Mouse (Mus musculus): Measurements from ENCODE around the gene Sema3b.
"Not testable (repeated sequence)": the region's sequence is repeated elsewhere in the genome, so short reads cannot be mapped to it uniquely, and the experiment has no call there.

Sema3b gene

DNA sequence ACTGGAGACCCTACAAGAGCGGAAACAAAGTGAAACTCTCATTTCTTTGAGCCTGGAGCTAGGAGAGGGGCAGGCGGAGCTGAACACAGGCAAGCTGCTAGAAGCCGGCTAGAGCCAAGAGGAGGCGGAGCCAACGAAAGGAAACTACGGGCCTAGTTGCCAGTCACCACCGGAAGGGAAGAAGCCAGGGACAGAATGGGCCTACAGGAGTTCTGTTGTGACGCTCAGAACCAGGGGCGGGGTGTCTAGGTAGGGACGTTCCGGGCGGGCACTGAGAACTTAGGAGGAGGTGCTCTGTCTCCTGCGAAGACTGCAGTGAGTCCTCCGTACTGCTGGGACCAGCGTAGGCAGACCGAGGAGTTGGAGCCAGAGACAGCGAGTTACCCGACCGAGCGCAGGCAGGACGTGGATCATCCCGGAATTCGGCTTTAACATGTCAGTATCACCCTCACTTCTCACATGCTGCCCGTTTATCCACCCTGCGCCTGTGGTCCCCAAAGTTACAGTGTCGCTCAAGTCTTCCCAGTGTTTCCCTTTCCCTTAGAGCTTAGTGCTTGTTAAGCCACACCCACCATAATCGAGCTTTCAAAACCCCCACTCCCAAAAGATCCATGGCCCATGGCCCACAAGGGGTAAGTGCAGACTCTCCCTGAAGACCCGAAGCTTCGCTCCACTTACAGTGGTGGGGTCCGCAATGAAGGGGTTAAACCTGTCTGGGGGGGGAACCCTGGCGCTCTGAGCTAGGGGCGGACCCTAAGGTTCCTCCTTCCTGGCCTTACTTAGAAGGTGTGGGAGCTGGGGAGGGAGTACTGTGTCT, 28.3 kb downstream of the Sema3b start, which contains the start of gene Hyal3:
TSS of gene Hyal3 (plus strand) at position 318 of the 817 bp plus-strand sequence.
- in situ Hi-C loops (cut with MboI; ENCODE audit: low pct_unique_long_range_greater_than_20kb in 1 of 2, low sequenced_read_pairs in 2 of 2, unreplicated experiment in 1 of 2) = no loop called here

DNA sequence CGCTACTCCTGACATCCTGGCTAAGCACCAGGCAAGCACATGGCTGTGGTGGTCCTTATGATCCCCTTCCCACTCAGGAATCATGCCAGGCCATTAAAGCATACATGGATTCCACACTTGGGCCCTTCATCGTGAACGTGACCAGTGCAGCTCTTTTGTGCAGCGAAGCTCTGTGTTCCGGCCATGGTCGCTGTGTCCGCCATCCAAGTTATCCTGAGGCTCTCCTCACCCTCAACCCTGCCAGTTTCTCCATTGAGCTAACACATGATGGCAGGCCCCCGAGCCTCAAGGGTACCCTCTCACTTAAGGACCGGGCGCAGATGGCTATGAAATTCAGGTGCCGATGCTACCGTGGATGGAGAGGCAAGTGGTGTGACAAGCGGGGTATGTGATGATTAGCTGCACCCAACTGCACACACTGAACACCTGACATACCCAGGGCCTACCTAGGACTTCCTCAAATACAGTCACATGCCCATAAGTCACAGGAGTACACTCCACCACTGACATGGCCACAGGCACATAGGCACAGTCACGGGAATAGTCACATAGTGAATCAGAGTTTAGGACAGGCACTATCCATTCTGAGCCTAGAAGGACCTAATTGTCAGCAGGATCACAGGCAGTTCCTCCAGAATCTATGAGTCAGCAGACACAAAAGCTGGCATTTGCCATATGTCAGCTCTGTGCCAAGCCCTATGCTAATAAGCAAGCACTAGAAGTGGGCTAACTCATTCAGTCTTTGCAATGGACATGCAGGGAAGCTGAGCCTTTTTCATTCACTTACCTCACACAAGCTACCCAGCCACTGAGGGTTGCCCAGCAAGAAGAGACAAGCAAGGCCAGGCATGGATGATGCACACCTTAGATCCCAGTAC, 29.8 kb downstream of the Sema3b start:
- in situ Hi-C loops (cut with MboI; ENCODE audit: low pct_unique_long_range_greater_than_20kb in 1 of 2, low sequenced_read_pairs in 2 of 2, unreplicated experiment in 1 of 2) = no loop called here

DNA sequence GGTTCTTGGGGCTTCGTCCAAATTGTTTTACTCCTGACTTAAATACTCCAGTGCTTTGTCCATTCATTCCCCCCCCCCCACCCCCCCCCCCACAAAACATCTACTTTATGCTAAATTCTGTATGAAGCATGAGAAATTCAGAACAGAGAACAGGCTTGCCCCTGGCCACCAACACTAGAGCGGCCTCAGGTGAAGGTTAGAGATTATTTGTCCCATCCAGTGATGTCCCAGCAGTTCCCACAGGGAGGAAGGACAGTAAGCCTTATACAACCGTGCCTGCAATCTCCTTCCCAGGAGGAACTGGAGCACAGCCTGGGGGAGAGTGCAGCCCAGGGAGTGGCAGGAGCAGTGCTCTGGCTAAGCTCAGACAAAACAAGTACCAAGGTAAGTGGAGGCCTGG, 30.4 kb downstream of the Sema3b start, which contains the start of gene Naa80:
TSS of gene Naa80 (plus strand) at position 301 of the 400 bp plus-strand sequence.
- in situ Hi-C loops (cut with MboI; ENCODE audit: low pct_unique_long_range_greater_than_20kb in 1 of 2, low sequenced_read_pairs in 2 of 2, unreplicated experiment in 1 of 2) = no loop called here

- in situ Hi-C loops (cut with MboI; ENCODE audit: low pct_unique_long_range_greater_than_20kb in 1 of 2, low sequenced_read_pairs in 2 of 2, unreplicated experiment in 1 of 2) = no loop called here
Measured at GRCm38 (mm10) chr9:107577871-107578270, 31.2 kb downstream of the Sema3b start.

DNA sequence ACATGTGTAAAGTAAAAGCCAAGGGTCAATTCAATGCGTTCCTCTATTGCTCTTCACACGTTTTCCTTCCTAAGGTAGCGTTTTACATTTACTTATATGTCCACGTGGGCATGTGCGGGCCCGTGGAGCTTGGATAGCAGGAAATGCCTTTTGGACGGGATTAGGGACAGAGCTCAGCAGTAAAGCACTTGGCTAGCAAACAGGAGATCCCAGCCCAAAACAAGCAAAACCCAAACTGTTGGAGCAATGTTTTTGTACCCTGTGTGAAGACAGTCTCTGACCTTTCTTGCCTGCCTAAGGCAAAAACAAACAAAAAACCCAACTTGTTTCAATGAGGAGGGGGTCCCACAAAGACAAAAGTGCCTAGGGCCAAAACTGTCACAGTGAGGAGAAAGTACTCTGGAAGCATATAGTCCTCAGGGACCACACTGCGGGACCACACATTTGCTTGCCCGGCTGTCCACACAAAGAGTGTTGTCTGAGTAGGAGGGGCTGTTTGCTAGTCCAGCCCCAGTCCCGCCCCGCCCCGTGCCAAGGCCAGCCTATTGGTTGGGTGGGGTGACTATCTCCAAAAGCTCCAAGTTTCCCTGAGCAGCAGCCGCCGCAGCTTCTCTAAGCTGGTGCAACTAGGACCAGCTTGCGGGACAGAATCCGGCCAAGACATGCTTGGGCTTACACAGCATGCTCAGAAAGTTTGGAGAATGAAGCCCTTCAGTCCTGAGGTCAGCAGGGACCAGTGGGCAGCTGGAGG, 32.5 kb downstream of the Sema3b start, which contains the start of gene Hyal1:
TSS of gene Hyal1 (plus strand) at position 571 of the 751 bp plus-strand sequence.
- in situ Hi-C loops (cut with MboI; ENCODE audit: low pct_unique_long_range_greater_than_20kb in 1 of 2, low sequenced_read_pairs in 2 of 2, unreplicated experiment in 1 of 2) = no loop called here

DNA sequence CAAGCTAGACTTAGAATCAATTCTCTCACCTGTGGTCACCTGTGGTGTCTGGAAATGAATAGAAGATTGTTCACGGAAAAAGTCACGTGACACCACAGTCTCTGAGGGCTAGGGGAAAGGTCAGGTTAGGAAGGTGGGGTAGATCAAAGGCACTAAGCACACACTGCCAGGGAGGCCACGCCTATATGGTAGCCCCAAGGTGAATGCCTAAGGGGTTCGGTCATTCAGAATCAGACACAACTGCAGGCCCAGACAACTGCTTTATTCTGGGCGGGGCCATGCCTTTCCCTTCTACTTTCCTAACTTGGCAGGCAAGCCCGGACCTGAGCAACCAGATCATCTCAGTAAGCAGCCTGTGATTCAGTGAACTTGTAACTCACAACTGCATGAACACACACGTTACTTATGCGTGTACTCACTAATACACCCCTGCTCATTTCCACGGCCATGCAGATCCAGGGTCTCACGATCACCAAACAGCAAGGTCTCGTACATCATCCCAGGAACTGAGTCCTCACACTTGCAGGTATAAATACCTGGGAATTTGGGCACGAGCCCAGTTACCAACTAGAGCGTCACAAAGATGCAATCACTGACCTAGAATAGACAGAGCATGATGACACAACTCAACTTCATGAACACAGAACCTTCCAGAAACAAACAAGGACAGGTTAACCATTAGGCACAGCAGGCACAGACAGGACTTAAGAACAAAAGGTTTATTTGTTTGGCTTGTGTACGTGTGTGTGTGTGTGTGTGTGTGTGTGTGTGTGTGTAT, 33.3 kb downstream of the Sema3b start:
- in situ Hi-C loops (cut with MboI; ENCODE audit: low pct_unique_long_range_greater_than_20kb in 1 of 2, low sequenced_read_pairs in 2 of 2, unreplicated experiment in 1 of 2) = no loop called here

DNA sequence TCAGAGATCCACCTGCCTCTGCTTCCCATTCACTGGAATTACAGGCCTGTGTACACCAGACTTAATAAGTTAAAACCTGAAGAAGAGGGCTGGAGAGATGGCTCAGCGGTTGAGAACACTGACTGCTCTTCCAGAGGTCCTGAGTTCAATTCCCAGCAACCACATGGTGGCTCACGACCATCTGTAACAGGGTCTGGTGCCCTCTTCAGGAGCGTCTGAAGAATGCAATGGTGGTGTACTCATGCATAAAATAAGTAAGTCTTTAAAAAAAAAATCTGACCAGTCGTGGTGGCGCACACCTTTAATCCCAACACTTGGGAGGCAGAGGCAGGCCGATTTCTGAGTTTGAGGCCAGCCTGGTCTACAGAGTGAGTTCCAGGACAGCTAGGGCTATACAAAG, 35.3 kb downstream of the Sema3b start:
- in situ Hi-C loops (cut with MboI; ENCODE audit: low pct_unique_long_range_greater_than_20kb in 1 of 2, low sequenced_read_pairs in 2 of 2, unreplicated experiment in 1 of 2) = not testable (repeated sequence)

GRCm38 (mm10) chr9:107572327-107572662, 36.7 kb downstream of the Sema3b start:
- in situ Hi-C loops (cut with MboI; ENCODE audit: low pct_unique_long_range_greater_than_20kb in 1 of 2, low sequenced_read_pairs in 2 of 2, unreplicated experiment in 1 of 2) = no loop called here

GRCm38 (mm10) chr9:107571534-107572326, 37.3 kb downstream of the Sema3b start:
- in situ Hi-C loops (cut with MboI; ENCODE audit: low pct_unique_long_range_greater_than_20kb in 1 of 2, low sequenced_read_pairs in 2 of 2, unreplicated experiment in 1 of 2) = no loop called here

GRCm38 (mm10) chr9:107570845-107571244, 38.2 kb downstream of the Sema3b start:
- in situ Hi-C loops (cut with MboI; ENCODE audit: low pct_unique_long_range_greater_than_20kb in 1 of 2, low sequenced_read_pairs in 2 of 2, unreplicated experiment in 1 of 2) = no loop called here

GRCm38 (mm10) chr9:107570016-107570415, 39.0 kb downstream of the Sema3b start:
- in situ Hi-C loops (cut with MboI; ENCODE audit: low pct_unique_long_range_greater_than_20kb in 1 of 2, low sequenced_read_pairs in 2 of 2, unreplicated experiment in 1 of 2) = no loop called here

DNA sequence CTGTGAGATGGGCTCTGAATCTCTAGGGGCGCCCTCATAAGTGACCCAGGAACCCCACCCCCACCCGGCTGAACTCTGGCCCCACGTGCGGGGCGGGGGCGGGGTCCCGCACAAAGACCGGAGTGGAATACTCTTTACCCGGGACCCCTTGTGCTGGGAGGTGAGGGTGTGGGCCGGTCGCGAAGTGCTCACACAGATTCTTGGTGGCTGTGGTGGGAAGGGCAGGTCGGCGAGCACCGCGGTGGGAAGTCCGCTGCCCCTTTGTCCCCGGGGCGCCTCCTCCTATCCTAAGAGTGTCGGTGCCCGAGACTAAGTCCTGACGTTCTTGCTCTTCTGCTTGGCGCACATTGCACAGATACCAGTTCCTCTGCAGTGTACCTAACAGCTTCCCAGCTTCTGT, 39.8 kb downstream of the Sema3b start:
- in situ Hi-C loops (cut with MboI; ENCODE audit: low pct_unique_long_range_greater_than_20kb in 1 of 2, low sequenced_read_pairs in 2 of 2, unreplicated experiment in 1 of 2) = no loop called here

GRCm38 (mm10) chr9:107568331-107569261, 40.4 kb downstream of the Sema3b start:
- in situ Hi-C loops (cut with MboI; ENCODE audit: low pct_unique_long_range_greater_than_20kb in 1 of 2, low sequenced_read_pairs in 2 of 2, unreplicated experiment in 1 of 2) = no loop called here

DNA sequence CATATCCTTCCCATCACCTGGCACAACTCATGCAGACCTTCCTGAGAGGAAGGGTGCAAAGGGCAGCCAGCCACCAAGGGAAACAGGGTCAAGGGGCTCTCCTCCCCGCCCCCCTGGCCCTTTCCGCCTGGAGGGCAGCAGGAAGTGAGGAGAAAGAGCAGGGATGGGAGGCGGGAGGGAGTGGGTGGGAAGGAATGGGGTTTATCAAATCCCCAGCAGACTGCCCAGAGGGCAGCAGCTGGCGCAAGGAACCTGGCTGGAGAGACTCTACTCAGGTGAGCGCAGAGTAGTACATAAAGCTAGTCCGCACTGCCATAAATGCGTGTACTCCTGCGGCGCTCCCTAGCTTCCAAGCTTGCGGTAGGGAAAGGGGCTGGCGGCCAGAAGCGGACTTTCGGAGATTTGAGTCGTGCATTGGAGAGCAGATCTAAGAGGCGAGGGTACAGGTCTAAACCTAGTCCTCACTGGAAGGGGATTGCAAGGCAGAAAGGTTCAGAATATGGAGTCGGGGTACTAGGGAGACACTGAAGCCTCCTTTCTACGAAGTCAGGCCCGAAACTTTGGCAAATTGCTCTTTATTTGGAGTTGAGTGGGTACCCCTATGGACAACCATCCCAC, 41.2 kb downstream of the Sema3b start, which contains the start of gene Hyal2:
TSS of gene Hyal2 (plus strand) at position 244 of the 618 bp plus-strand sequence.
- in situ Hi-C loops (cut with MboI; ENCODE audit: low pct_unique_long_range_greater_than_20kb in 1 of 2, low sequenced_read_pairs in 2 of 2, unreplicated experiment in 1 of 2) = no loop called here

- in situ Hi-C loops (cut with MboI; ENCODE audit: low pct_unique_long_range_greater_than_20kb in 1 of 2, low sequenced_read_pairs in 2 of 2, unreplicated experiment in 1 of 2) = no loop called here
Measured at GRCm38 (mm10) chr9:107566855-107567254, 42.2 kb downstream of the Sema3b start.
